Mouse (Mus musculus) testis, adult 2 months (tissue): ENCODE data around the gene Cdk4.

ENCODE experiments used
- CTCF ChIP-seq: fragments of 200-500 bp; IDR thresholded peaks from 2 replicates; pipeline ENCODE4 v1.5.1; 2012; ENCODE audit warnings: low read depth, mild to moderate bottlenecking, inconsistent platforms, low read length, moderate library complexity; ENCODE audit not compliant: control insufficient read depth, insufficient read depth, insufficient replicate concordance
- POLR2A ChIP-seq: fragments of 200-500 bp; IDR thresholded peaks from 2 replicates; pipeline ENCODE4 v1.6.1; 2012; ENCODE audit warnings: low read depth, mild to moderate bottlenecking, inconsistent platforms, low read length, moderate library complexity; ENCODE audit not compliant: control insufficient read depth

DNA sequence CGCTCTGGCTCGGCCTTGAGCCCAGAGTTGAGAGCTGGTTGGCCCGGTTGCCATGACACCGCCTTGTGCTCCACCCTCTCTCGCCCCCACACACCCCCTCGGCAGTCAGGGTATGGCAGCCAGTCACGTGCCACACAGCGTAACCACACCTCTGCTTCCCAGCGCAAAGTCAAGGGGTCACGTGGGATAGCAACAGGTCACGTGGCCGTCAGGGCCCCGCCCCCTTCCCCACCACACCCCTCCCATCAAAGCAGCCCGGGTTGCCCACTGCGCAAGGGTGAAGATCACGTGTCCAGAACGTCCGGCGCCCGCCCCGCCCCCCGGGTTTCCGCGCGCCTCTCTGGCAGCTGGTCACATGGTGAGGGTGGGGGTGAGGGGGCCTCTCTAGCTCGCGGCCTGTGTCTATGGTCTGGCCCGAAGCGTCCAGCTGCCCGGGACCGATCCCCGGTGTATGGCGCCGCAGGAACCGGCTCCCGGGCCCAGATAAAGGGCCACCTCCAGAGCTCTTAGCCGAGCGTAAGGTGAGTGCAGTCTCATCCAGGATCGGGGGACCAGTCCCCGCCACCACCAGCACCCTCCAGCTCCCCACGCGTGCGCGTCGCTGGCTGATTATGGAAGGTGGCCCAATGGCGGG is at the start of gene Cdk4:
- peak; percentile 69 for TF ChIP-seq POLR2A
- TF ChIP-seq CTCF: no peak
